35 mouse cellular contexts compared by ENCODE assay signal in the genomic region with DNA sequence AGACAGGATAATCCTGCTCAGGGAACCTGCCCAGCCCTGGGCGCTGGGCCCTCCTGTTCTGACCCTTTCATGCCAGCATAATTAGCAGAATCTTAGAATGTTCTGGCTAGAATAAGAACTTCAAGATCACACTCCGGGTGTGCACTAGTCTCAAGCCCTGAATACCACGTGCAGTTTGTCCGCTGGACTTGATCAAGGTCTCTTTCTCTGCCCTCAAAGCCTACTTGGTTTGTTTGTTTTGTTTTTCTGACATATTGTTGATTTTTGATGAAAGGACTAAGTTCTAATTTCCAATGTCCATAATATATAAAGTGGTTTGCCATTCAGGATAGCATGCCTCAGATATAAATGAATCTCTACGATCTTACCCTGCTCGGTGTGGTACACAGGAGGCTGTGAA. TPM values are rescaled to one million over a fixed set of nuclear protein-coding genes. Genes with fewer than 3 reads are reported as not detected.
"Had no signal": no experiment of that assay in that cellular context is flagged by ENCODE, and none has a peak within 500 bp of the region (broad histone marks: within the 10 kb centered on the region; RNA-seq: fewer than 3 reads in every experiment).

A gene (minus strand): TSS at position 101 of the 400 bp plus-strand sequence.

- ATAC-seq: liver, embryonic 12.5 days; liver, postnatal 0 days; lung, postnatal 0 days; midbrain, embryonic 13.5 days; midbrain, embryonic 15.5 days; midbrain, embryonic 16.5 days had no signal

- H3K9me3 ChIP-seq: limb, embryonic 12.5 days; limb, embryonic 13.5 days; limb, embryonic 15.5 days; liver, embryonic 12.5 days; liver, embryonic 13.5 days; liver, embryonic 15.5 days; lung, embryonic 15.5 days; megakaryocyte, embryonic 14.5 days; midbrain, embryonic 10.5 days; midbrain, embryonic 12.5 days; midbrain, embryonic 13.5 days; midbrain, embryonic 15.5 days had no signal

- H3K27me3 ChIP-seq: limb, embryonic 12.5 days; limb, embryonic 13.5 days; limb, embryonic 15.5 days; liver, embryonic 12.5 days; liver, embryonic 13.5 days; liver, embryonic 15.5 days; lung, embryonic 15.5 days; megakaryocyte, embryonic 14.5 days; midbrain, embryonic 12.5 days; midbrain, embryonic 13.5 days; midbrain, embryonic 15.5 days had no signal

- H3K36me3 ChIP-seq: limb, embryonic 12.5 days; limb, embryonic 13.5 days; limb, embryonic 15.5 days; liver, embryonic 12.5 days; liver, embryonic 13.5 days; liver, embryonic 15.5 days; lung, embryonic 15.5 days; midbrain, embryonic 10.5 days; midbrain, embryonic 12.5 days; midbrain, embryonic 13.5 days; midbrain, embryonic 15.5 days had no signal

- H3K27ac ChIP-seq: left cerebral cortex, adult 2 months; limb, embryonic 12.5 days; limb, embryonic 13.5 days; limb, embryonic 15.5 days; liver, embryonic 12.5 days; liver, embryonic 13.5 days; liver, embryonic 14.5 days; liver, embryonic 15.5 days; lung, embryonic 15.5 days; macrophage; midbrain, embryonic 10.5 days; midbrain, embryonic 12.5 days; midbrain, embryonic 13.5 days; midbrain, embryonic 15.5 days had no signal

- H3K4me3 ChIP-seq: left cerebral cortex, adult 2 months; limb, embryonic 12.5 days; limb, embryonic 13.5 days; limb, embryonic 15.5 days; liver, embryonic 12.5 days; liver, embryonic 13.5 days; liver, embryonic 15.5 days; lung, embryonic 15.5 days; megakaryocyte, embryonic 14.5 days; midbrain, embryonic 10.5 days; midbrain, embryonic 12.5 days; midbrain, embryonic 13.5 days; midbrain, embryonic 15.5 days; myocyte had no signal

- H3K9ac ChIP-seq: limb, embryonic 12.5 days; limb, embryonic 13.5 days; limb, embryonic 15.5 days; liver, embryonic 12.5 days; liver, embryonic 13.5 days; liver, embryonic 14.5 days; liver, embryonic 15.5 days; liver, postnatal 0 days; lung, embryonic 14.5 days; lung, embryonic 15.5 days; midbrain, embryonic 12.5 days; midbrain, embryonic 13.5 days; midbrain, embryonic 15.5 days had no signal

- DNase-seq: left cerebral cortex, postnatal 4 days; liver; liver, embryonic 13.5 days; liver, postnatal 0 days; lung, adult 18-20 months; lung, adult 2 months; lung, embryonic 14.5 days; lung, postnatal 10 days; lung, postnatal 14 days; lung, postnatal 36 days; lung, postnatal 4 days; midbrain, embryonic 14.5 days had no signal

- H3K4me1 ChIP-seq: limb, embryonic 12.5 days; limb, embryonic 13.5 days; limb, embryonic 15.5 days; liver, embryonic 12.5 days; liver, embryonic 13.5 days; liver, embryonic 15.5 days; lung, embryonic 15.5 days; megakaryocyte, embryonic 14.5 days; midbrain, embryonic 10.5 days; midbrain, embryonic 12.5 days; midbrain, embryonic 13.5 days; midbrain, embryonic 15.5 days had no signal

- H3K4me2 ChIP-seq: limb, embryonic 12.5 days; limb, embryonic 13.5 days; limb, embryonic 15.5 days; liver, embryonic 11.5 days; liver, embryonic 12.5 days; liver, embryonic 13.5 days; liver, embryonic 15.5 days; lung, embryonic 14.5 days; lung, embryonic 15.5 days; midbrain, embryonic 11.5 days; midbrain, embryonic 12.5 days; midbrain, embryonic 13.5 days; midbrain, embryonic 15.5 days had no signal

RNA-seq across cellular contexts. Expression of the gene that starts here (rescaled TPM):
- polyA plus RNA-seq: limb, embryonic 12.5 days; limb, embryonic 13.5 days; limb, embryonic 14.5 days; limb, embryonic 15.5 days; liver, adult 2 months; liver, embryonic 11.5 days; liver, embryonic 12.5 days; liver, embryonic 13.5 days; liver, embryonic 14.5 days; liver, embryonic 15.5 days; liver, embryonic 16.5 days; liver, postnatal 0 days; lung, adult 2 months; lung, embryonic 14.5 days; lung, embryonic 15.5 days; lung, embryonic 16.5 days; lung, postnatal 0 days; macrophage; midbrain, embryonic 10.5 days; midbrain, embryonic 11.5 days; midbrain, embryonic 12.5 days; midbrain, embryonic 13.5 days; midbrain, embryonic 14.5 days; midbrain, embryonic 15.5 days; midbrain, embryonic 16.5 days; myocyte had no signal
